Mouse (Mus musculus) neural tube, embryonic 10.5 days (tissue): ENCODE data around the gene Uqcr10.
A peak's percentile ranks its signal among the peaks of the same experiment; 100 is the strongest.

Experiments used
- DNase-seq: peaks from one replicate; pipeline ENCODE4 v3.0.0-alpha.2; 2017; ENCODE audit warnings: low spot score; ENCODE audit errors: extremely low spot score

The Uqcr10 gene

DNA sequence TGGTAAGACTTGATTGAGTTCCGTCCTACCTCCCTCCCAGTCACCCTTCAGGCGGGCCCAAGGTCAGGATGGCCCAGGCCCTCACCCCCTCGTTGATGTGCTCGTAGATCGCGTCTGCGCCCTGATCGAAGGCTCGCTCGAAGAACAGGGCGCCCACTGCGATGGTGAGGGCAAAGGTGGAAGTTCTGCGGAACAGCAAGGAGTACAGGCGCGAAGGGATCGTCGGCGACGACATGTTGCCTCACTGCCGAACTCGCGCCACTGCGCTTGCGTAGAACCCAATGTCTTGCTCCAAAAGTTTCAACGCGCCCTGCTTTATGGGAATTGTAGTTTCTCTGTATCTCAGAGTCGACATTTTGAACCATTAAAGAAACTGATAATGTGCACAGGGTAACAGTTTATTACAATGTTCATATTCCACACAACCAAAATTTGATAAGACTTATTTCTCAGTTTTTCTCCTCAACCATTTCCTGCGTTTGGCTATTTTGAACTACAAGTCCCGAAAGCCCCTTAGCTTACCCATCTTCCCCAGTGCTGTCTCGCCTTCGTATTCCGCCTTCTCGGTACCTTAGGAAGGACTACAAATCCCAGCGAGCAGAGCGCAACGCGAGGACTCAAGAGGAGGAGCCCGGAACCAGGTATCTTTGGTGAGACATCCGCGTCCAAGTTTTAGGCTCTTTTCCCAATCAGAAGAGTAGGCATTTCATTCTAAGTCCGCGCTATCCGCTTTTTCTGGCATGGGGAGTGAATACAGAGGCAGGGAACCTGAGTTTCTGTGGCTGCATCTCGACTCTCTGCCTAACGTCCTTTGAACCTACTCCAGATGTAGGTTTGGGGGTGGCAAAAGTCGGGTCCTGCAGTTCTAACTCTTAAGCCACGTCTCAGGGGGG is at the start of gene Uqcr10, which contains the start of gene Zmat5:
TSS of gene Uqcr10 (minus strand) at position 271 of the 893 bp plus-strand sequence.
TSS of gene Zmat5 (plus strand) at position 607 of the 893 bp plus-strand sequence.
- peak; percentile 90 for DNase-seq

DNA sequence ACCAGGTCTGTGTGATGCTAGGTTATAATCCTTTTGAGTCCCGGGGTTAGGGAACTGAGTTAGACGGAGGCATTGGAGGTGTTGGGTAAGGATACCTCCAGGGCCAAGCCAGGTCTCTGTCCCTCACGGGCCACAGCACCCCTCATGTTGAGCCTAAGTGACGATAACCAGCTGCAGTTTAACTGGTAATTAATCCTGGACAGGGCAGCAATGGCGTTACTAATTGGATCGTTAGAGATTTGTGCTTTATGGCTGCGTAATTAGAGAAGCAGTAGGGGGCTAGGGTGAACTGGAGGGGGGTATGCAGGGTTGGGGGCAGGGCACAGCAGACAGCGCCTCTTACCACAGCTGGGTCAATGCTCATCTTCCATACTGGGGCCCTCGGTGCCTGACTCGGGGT is 48.7 kb upstream of the Uqcr10 start:
- no peak for DNase-seq

DNA sequence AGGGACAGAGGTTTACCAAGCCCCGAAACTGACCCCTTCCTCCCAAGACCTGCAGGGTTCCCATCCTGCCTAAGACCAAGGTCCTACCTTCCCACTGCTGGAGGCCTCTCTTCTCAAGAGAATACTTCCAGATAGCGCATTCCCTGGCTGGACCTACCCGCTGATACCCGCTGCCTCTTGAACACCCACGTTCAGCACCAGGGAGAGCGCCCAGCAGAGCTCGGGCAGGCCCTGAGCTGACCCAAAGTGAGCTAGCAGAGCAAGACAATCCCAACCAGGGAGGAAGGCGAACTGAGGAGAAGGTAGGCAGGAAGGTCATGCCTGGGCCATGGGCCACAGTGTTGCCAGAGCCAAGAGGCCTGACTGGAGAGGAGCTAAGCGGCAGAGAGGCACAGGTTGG is 46.1 kb upstream of the Uqcr10 start:
- peak; percentile 78 for DNase-seq

DNA sequence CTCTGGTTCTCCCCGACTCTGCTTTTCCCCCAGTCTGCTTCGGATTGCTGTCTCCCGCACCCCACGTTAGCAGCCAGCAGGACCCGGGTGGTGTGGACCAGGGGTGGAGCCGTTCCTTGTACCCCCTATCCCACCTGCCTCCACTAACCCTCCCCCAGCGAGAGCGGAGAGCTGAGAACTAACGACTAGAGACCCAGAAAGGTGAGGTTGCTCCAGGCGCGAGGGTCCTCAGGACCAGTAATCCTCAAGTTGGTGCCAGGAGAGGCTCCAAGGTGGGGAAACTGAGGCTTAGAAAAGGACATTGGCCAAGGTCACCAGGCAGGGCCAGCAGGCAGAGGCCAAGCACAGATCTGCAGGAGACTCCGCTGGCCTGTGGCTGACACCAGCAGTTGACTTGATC is 43.1 kb upstream of the Uqcr10 start:
- DNase-seq = peak; percentile 50

DNA sequence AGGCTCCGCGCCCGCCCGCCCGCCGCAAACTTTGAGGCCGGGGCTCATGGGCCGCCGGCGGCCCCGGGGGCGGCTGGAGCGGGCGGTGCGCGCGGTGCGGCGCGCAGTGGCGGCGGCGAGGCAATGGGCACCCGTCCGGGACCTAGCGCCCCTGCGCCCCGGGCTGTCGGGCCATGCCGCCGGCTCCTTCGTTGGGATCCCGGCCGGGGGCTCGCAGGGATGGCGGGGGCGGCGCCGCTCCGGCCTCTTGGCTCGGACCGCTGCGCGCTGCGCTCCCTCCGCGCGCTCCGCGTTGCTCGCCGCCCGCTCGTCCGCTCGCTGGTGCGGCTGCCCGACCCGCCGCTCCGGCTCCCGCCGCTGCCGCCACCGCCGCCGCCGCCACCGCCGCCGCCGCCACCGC is 42.6 kb upstream of the Uqcr10 start, which contains the start of gene Cabp7:
TSS of gene Cabp7 (minus strand) at position 46 of the 400 bp plus-strand sequence.
- DNase-seq = peak; percentile 47

DNA sequence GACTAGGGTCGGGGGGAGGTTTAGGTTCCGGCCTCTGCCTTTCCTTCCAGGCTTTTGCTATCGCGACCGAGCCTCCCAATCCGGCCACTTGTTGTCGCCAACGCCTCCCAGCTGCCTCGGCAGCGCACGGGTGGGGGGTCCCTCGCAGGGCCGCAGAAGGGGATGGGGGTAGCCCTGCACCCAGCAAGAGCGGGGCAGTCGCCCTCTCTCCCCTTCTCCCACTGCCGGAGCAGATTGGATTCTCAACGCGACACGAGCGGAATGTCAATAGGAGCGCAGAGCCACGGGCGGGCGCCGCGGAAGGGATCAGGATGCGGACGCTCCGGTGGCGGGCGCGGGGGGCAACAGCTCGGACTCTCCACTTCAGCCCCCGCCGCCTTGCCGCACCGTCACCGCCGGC is 41.8 kb upstream of the Uqcr10 start:
- peak; percentile 50 for DNase-seq

DNA sequence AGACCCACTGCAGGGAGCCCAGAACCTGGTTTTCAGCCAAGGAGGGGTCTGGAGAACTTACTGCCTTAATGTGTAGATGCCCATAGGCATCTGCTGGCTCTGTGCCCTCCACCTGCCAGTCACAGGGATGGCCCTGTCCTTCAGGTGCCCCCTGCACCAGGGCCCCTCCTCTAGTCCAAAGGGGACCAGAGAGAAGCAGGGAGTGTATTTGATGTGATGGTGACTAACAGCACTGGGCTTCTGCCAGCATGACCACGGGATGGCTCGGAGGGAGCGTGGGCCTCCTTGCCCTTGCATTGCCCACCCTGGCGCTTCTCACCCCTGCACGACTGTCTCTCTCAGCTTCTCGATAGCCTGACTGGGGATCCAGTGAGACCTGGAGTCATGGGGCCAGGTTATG is 40.5 kb upstream of the Uqcr10 start:
- DNase-seq = no peak

DNA sequence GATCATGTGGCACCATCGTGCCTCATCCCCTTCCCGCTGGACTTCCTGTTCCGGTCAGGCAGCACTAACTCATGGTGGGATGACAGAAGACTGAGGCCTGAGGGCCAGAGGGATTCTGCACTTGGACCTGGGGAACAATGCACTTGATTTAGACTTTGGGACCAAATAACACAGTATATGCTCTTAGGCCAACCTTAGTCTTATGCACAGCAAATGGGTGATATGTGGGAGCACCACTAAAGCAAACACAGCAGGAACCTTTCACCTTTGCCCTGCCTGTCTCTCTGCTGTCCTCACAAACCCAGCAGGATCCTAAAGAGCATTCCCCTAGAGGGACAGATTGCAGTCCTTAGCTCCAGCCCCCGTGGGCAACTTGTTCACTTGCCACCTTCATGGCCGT is 36.6 kb upstream of the Uqcr10 start:
- DNase-seq = no peak

DNA sequence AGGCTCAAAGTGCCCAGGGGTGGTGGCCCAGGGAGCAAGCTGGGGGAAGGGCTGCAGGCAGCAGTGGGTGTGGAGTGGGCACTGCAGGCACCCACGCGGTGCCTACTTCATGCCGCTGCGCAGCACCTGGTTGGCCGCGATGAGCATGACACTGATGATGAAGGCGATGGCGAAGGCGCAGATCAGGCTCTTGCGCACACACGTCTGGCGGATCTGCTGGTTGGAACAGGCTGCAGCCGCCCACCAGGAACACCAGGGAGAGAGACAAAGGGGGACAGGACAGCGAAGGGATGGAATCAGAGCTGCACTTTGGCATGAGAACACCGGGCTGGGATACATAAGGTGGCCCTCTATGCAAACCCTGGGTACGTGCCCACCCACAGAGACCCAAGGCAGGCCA is 34.6 kb upstream of the Uqcr10 start:
- DNase-seq = no peak

DNA sequence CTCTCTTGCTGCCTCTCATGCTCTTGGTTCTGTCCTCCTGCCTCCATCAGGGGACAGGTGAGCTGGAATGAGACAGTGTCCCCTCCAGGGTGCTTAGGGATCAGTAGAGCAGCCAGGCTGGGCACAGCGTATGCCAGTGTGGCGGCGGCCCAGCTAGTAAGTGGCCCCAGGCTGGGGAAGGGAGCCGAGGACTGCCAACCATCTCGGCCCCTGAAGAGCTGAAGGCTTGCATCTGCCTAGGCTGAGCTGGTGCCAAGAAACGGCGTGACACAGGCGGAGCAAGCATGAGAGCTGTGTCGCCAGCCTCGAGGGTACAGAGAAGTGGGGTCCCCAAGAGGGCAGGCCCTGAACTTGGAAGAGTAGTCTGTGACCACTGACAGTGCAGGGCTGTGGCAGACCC is 33.5 kb upstream of the Uqcr10 start:
- DNase-seq = no peak

DNA sequence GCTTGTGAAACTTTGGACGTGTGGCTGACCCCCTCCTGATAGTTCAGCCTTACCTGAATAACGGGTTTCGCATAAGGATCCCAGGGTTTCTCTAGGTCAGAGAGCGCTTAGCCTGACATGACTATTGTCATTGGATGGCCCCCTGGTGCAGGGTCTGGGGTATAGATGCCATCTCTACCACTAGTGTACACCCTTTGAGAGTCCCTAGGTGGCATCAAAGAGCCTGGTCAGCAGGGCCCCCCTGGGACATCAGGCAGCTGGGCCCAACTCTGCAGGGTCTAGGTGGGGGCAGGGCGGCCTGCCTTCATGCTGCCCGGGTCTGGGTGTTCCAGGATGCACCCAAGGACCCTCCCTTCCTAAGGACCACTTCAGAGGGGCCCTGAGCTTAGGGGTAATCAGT is 32.2 kb upstream of the Uqcr10 start:
- DNase-seq = no peak

DNA sequence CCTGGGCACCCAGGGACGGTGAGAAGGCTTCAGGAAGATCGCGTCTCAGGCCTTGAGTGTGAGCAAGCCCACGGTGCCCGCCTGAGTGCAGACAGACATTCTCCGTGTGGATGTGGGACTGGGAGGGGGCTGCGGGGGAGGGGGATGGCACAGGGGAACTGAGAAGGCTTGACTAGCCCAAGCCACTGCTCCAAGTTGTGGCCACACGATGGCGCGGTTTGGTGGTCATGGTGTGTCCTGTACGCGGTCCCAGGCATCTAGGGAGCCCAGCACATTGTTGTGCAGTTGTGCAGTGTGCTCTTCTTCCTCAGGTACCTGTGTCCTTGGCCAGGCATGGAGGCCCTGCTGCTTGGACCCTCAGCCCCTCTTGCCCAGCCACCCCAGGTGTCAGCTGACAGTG is 30.0 kb upstream of the Uqcr10 start:
- DNase-seq = no peak

DNA sequence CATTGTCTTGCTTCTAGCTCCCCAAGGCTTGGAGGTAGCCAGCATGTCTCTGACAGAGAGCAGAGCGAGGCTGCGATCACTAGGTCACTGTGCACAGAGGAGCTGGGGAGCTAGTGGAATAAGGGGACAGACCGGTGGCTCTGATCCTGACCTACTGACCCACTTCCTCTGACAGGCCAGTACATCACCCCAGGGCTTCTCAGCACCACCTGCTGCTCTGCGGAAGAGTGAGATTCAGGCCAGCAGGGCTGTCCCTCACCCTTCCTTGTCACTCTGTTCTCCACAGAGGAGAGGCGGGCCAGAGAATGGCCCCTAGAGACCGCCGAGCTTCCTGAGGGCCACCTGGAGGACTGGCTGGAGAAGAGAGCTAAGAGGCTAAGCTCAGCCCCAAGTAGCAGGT is 27.6 kb upstream of the Uqcr10 start:
- no peak for DNase-seq

DNA sequence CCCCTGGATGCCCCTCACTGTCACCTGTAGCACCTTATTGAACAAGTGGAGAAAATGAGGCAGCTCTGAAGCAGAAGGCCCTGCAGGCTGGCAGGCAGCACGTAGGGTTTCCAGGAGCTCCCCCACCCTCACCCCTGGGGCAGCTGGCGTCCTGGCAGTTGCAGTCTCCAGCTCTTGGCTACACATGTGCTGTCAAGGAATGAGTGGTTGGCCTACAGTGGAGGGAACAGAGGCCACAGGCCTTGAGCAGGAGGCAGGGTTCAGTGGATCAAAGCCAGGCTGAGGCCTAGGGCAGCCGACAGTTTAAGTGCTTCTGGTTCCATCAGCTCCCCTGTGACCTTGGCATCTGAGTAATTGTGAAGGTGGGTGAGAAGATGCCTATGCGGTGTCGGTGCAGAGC is 26.8 kb upstream of the Uqcr10 start:
- DNase-seq = no peak

DNA sequence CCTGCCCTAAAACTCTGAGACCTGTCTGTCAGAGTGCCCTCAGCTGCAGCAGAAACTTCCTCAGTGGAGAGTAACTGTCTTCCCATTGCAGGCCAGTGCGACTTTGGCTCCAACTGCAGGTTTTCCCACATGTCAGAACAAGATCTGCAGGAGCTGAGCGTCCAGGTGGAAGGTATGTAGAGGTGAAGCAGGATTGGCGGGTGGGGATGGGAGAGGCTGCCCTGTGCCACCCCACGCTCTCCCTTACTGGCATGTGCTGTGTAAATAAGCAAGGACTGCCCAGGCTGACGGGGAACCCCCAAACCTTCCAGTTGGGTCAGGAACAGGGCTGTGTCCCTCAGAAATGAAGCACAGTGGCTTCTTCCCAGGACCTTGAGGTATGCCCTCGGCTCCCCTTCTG is 26.0 kb upstream of the Uqcr10 start:
- no peak for DNase-seq

DNA sequence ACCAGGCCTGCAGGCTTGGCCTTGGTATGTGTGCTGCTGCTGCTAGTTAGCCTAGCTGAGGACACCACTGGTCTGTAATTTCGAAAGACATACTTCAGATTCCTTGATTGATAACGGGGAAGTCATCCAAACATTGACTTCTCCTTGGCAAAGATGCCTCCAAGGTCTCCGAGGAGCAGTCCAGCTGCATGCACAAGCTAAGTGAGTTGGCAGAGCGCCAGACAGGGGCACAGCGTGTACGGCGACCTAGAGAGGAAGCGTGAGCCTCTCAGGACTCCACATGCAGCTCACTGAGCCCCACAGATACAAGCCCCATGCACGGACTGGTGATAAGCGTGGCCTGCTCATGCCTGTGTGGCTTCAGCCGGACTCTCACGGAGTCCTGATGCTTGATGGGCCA is 25.5 kb upstream of the Uqcr10 start:
- no peak for DNase-seq

DNA sequence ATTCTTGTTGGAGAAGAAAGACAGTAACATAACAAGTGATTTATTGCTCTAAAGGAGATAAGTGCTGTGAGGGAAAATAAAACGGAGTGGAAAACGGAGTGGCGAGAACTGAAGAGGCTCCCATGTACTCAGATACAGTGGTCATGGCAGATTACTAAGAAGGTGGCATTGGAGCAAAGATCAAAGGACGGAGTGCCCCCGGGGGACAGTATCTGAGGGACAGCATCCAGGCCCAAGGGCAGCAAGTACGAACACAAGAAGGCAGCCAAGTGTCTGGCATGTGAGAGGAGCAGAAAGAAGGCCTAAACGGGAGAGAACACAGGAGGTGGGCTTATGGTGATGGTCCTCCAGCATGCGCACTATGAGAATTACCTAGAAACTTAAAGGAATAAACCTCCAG is 17.6 kb upstream of the Uqcr10 start:
- no peak for DNase-seq

DNA sequence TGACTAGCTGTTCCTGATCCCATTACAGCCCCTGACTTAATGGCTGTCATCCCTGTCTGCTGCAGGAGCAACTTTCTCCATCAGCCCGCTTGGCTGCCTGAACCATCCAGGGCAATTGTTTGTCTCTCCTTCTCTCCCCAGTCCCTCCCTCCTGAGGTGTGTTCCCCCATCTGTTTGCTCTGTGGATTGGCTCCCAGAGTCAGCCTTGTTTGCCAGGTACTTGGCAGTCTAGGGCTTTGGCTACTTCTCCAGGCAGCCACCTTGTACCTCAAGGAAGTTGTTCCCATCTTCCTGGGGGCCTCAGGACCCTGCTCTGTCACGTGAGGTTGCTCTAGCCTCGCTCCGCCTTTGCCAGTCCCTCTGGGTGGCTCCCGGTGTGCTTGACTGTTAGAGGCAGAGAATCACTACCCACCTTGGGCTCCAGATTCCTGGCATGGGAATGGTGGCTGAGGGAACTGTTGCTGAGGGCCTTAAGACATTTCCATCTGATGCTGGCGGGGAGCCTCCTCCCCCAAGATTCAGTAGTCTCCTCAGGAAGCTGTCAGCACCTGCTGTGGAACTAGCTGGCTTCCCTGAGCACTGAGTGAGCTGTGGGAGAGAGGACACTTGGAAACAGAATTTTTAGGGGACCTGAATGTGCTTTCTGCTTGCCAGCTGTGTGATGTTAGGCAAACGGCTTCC is 16.9 kb upstream of the Uqcr10 start:
- DNase-seq = no peak

DNA sequence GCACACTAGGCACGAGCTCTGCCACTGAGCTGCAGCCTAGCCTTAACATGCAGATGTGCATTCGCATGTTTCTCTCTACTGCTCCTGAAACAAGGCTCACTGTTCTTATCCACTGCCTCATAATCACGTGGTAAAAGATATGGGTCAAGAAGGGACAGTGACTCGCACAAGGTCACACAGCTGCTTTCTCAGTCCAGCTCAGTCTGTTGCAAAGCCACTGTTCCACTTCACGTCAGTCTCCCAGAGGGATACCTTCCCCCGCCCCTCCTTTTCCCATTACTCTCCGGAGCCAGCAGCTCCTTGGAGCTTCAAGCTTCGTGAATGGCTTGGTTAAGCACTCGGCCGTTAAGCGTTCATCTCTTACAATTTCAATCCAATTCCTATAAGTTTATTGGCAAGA is 16.3 kb upstream of the Uqcr10 start:
- no peak for DNase-seq

DNA sequence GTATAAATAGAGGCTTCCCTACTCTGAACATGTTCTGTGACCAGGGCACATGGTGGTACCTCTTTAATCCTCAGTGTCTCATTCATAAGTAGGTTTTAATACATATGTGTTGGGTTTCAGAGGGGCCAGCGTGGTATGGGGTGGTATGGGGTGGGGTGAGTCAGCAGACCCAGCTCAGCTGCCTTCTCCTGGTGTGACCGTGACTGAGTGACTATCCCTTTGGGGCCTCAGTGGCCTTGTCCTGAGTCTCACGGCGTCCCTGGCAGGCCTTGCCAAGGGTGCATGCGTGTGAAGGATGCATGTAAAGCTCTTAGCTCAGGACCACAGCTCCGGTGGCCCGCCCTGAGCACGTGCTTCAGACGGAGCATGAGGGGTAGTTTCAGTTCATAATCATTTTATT is 15.8 kb upstream of the Uqcr10 start:
- DNase-seq = no peak

DNA sequence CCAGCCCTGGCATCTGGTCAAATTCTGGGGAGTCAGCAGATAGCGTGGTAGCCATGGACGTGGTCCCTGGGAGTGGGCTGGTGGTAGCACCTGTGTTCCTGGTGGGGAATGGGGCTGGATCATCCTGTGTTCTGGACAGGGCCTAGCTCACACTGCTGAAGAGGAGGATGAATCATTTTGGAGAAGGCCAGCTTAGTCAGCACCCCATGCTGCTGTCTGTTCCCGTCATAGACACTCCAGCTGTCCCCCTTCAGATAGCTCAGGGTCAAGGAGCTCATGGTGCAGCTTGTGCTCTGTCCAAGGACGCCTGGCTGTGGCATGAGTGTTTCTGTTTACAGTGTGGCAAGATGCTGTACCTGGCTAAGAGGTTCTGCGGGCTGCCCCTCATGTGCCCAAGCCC is 14.4 kb upstream of the Uqcr10 start:
- no peak for DNase-seq

DNA sequence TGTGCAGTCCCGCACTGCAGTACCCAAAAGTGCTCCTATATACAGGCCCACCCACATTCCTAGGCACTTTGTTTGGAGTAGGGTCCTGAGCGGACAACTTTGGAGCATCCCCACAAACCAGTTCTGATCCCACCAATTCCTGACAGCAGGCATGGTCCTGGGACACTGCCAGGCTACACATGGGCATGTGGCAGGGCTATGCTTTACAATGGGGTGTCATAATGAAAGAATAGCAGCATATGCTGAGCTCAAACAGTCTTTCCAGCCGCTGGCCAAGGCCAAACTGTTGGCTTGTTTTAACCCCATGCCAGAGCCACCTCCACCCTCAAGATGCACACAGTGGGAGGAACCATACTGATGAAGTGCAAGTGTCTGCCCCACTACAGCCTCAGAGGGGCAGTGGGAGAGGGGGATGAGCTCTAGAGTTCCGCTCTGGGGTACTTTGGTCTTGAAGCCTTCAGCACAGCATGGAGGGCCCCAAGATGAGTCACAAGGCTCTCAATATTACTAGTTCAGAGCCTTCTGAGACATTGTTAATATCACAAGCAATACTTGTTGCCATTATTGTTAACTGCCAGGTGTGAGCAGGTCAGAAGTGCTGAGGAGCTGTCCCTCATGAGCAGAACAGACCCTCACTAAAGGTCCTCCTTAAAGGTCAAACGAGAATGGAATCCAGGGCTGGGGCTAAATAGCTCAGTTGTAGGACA is 12.5 kb upstream of the Uqcr10 start:
- DNase-seq = no peak
